Mouse (Mus musculus) right cerebral cortex, adult 18-20 months (tissue): ENCODE results near the gene Cd101.

Experiments
- DNase-seq: peaks from one replicate; pipeline ENCODE4 v3.0.0; 2022; ENCODE audit warnings: mixed read lengths

Cd101 gene

GRCm38 (mm10) chr3:101037984-101038545, 8.7 kb upstream of the Cd101 start:
- DNase-seq = no peak

DNA sequence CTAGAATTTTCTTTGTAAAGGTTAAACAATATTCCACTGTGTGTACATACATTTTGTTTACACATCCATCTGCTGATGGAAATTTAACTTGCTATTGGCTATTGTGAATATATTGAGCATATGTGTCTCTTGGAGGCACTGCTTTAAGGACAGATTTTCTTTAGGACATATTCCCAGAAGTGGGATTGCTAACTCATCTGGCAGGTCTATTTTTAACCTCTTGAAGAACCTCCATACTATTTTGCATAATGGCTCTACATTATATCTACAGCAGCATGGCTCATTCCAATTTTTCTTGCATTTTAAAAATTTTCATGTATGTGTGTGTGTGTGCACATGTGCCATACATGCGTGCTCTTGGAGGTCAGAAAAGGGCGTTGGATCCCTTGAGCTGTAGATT, 6.6 kb upstream of the Cd101 start:
- no peak for DNase-seq

GRCm38 (mm10) chr3:101034509-101034908, 5.2 kb upstream of the Cd101 start:
- DNase-seq = no peak

GRCm38 (mm10) chr3:101033644-101034043, 4.3 kb upstream of the Cd101 start:
- DNase-seq = no peak

- no peak for DNase-seq
Measured at GRCm38 (mm10) chr3:101031456-101032142, 2.2 kb upstream of the Cd101 start.

DNA sequence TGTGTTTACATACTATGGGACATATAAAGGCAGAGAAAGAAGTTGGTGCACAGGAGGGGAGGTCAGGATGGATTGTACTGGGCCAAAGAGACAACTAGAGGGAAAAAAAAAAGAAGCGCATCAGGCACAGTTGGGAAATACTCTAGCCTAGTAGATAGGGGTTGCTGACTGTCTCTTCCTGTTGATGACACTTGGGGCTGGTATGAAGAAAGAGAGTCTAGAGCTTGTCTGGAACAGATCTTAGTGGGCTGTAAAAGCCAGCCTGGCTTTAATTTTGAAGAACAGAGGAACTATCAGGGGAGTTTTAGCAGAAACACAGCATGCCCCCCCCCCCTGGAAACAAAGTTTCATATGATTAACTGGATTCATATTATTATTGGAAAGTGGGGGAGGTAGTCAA, 1.3 kb upstream of the Cd101 start:
- no peak for DNase-seq

DNA sequence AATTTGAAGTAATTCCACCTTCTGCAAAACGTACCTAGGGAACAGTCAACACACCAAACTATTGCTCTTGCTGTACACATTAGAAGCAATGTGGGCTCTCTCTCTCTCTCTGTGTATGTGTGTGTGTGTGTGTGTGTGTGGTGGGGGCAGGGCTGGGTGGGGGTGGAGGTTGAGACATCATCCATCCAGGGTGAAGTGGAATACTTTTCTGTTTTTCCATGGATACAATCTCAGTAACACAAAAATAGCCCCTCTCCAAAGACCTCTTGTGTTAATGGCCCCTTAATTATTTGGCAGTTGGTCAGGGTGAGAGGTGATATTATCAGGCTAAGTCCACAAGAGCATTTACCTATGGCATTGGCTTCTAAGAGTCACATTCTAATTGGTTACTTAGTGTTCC, 2.6 kb downstream of the Cd101 start:
- DNase-seq = no peak

DNA sequence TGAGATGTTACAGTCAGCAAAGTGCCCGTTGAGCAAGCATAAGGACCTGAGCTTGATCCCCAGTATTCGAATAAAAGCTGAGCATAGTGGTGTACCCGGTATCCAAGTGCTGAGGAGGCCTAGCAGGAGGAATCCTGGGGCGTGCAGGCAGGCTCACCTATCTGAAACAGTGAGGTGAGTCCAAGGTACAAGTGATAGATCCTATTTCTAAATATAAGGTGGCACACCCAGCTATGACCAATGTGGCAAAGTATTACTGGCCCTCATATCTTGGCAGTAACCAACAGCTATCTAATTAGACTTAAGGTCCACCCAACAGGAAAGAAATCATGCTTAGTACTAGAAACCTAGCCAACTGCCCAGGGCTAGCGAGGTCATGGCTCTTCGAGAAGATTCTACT, 6.4 kb downstream of the Cd101 start:
- DNase-seq = no peak

DNA sequence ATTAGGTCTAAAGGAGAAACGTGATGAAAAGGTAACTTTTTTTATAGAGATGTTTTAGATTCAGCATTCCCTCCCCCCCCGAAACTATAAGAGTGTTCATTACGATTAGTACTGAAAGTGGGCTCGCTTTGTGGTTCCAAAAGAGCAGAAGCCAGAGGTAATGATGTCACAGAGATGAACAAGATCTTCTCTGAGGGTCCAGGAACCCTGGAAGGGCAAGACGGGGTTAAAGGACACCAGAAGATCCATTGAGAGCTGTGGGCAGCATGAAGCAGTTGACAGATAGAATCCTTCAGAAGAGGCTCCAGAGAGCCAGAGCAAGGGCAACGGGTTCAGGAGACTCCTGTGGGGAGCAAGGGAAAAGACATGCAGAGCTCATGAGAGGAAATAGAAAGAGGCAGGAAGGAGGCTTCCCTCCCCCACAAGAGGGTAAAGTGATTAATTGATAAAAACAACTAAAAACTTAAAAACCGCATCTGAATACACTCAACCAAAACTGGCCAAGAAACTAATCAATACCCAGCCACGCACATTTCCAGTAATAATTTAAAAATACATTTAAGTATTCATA, 7.8 kb downstream of the Cd101 start:
- DNase-seq = no peak

GRCm38 (mm10) chr3:101021073-101021472, 8.3 kb downstream of the Cd101 start:
- DNase-seq = no peak

- DNase-seq = no peak
Measured at GRCm38 (mm10) chr3:101018494-101018893, 10.9 kb downstream of the Cd101 start.

GRCm38 (mm10) chr3:101016050-101016449, 13.3 kb downstream of the Cd101 start:
- no peak for DNase-seq

GRCm38 (mm10) chr3:101015254-101015653, 14.1 kb downstream of the Cd101 start:
- no peak for DNase-seq

DNA sequence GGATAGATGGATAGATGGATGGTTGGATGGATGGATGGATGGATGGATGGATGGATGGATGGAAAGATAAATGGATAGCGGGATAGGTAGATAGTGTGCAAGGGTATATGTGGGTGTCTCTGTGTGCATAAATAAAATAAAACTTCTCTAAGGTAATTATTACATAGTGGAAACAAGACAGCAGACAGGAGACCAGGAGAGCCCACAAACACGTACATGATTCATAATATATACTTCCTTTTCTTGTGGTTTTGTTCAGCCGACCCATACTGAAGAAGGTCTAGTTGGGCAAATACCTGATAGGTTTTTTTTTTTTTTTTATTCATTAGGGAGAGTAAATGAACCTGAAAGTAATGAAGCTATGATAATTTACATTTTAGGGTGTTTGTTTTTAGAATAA, 15.8 kb downstream of the Cd101 start:
- no peak for DNase-seq

DNA sequence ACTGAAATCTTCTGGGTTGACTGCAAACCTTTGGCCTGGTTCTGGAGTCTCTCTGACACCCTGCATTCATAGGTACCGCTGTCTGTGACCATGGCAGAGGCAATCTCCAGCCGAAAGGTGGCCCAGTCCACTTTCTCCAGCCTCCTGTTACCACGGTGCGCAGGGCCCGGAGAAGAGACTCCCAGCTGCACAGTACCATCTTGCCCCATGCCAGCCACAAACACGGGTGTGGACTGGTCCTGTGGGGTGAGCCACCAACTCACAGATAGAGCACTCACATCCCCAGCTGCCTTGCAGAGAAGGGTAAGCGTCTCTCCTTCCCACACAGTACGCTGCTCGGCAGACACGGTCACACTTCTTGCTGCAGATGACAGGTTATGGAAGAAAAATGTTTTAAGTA, 16.4 kb downstream of the Cd101 start:
- no peak for DNase-seq

GRCm38 (mm10) chr3:101012597-101012996, 16.8 kb downstream of the Cd101 start:
- no peak for DNase-seq

- peak; percentile 48 for DNase-seq
Measured at GRCm38 (mm10) chr3:101012131-101012571, 17.2 kb downstream of the Cd101 start.

DNA sequence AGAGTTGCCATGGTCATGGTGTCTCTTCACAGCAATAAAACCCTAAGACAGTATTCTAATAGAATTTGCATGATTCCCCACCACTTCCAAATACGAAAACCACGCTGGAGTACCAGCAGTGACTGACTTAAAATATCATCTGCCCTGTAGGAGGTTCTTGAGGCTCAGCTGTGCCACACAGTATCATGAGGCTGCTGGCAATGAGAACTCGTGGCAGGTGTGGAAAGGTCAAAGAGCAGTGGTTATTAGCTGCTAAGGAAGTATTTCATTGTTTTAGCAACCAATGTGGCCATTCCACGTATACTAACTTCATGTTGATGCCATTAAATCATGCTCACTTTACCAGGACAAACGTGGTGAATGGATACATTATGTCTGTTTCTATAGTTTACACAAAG, 18.2 kb downstream of the Cd101 start:
- no peak for DNase-seq

DNA sequence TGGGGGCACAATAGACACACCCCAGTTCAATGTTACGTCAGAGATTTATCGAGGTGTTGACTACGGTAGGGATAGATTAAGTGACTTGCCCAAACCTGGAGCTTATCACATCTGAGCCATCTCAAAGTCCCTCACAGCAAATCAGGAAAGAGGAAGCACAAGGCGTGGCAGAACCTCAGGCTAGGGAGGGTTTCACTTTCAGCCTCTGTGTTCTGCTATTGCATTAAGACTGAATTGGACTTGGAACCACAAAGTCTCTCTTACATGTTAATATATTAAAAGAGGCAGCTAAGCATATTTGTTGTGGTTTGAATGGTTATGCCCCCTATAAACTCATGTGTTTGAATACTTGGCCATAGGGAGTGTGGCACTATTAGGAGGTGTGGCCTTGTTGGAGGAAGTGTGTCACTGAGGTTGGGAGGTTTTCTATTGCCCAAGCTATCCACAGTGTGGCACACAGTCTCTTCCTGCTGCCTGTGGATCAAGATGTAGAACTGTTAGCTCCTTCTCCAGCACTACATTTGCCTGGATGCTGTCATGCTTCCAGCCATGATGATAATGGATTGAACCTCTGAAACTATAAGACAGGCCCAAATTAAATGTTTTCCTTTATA, 18.7 kb downstream of the Cd101 start:
- no peak for DNase-seq

- DNase-seq = no peak
Measured at GRCm38 (mm10) chr3:101007112-101007782, 22.1 kb downstream of the Cd101 start.

- DNase-seq = no peak
Measured at GRCm38 (mm10) chr3:101005392-101005791, 24.0 kb downstream of the Cd101 start.

DNA sequence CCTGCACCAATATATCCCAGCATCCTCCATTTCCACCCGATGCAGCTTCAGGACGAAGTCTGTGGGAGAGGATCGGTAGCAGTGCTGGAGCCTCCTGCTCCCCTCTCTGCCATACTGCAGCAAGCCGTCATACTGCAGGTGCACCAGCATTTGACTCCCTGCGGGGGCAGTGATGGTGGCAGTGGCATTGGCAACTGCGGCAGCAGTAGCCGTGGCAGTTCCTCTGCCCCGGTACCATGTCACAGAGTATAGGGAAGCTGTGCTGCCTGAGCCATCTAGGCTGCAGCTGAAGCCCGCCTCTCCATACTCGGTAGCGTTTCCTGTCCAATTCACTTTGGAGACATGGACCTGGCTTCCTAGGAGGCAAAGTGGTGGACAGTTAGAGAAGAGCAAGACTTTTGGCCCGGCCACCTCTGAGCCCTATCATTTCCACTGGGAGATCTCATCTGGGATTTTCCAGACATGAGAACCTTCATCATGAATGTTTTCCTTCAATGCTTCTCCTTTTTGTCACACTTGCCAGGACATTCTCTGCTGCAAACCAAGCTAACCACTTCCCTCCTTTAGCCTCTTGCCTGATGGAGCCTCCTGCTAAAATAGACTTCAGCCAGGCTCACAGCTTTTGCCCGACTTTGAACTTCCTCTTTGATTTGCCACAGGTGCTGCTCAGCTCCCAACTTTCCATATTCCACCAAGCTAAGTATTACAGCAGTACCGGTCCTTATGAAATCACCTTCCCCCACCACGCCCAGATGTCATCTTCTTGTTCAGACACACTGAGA, 25.6 kb downstream of the Cd101 start:
- no peak for DNase-seq

GRCm38 (mm10) chr3:100999732-101000131, 29.6 kb downstream of the Cd101 start:
- DNase-seq = no peak
